Mouse (Mus musculus) embryonic fibroblast, embryonic 13.5 days (primary cell): ENCODE measurements at regions not wholly inside any gene's neighbourhood (a gene's known extent, or its start where the extent isn't known, plus 50 kb on each side); places are given as distances from the start of the nearest gene placed in this dataset.

ENCODE experiments used
- CTCF ChIP-seq: IDR thresholded peaks from 2 replicates; pipeline ENCODE4 v1.5.1; 2011; ENCODE audit warnings: mild to moderate bottlenecking, control low read depth, low read length, moderate library complexity, borderline replicate concordance; ENCODE audit not compliant: insufficient read depth
- POLR2A ChIP-seq: IDR thresholded peaks from 2 replicates; pipeline ENCODE4 v1.6.1; 2011; ENCODE audit warnings: low read depth, mild to moderate bottlenecking, control low read depth, low read length, moderate library complexity

- TF ChIP-seq CTCF (no peak), POLR2A (no peak)
Observed at GRCm38 (mm10) chr3:150695751-150696150, 741.9 kb upstream of the Adgrl4 start.
